Mouse (Mus musculus): ENCODE data around the gene Egln3. TPM values are rescaled to one million over a fixed set of nuclear protein-coding genes. Genes with fewer than 3 reads are reported as not detected.
A peak's percentile ranks its signal among the peaks of the same experiment; 100 is the strongest.

Gene Egln3
- total RNA-seq, 2 experiments from 2014 or later: 1.9 to 3.6 TPM

- peak; percentile 41 for ATAC-seq (ENCODE audit: poor library complexity, severe bottlenecking)
Observed at GRCm38 (mm10) chr12:54202765-54203655, 650 bp downstream of the Egln3 start.

- ATAC-seq (ENCODE audit: poor library complexity, severe bottlenecking): no peak
Observed at GRCm38 (mm10) chr12:54202276-54202675, 1.4 kb downstream of the Egln3 start.

GRCm38 (mm10) chr12:54200856-54201255 lies 2.8 kb downstream of the Egln3 start:
- no peak for ATAC-seq (ENCODE audit: poor library complexity, severe bottlenecking)

- no peak for ATAC-seq (ENCODE audit: poor library complexity, severe bottlenecking)
Observed at GRCm38 (mm10) chr12:54200172-54200571, 3.5 kb downstream of the Egln3 start.

GRCm38 (mm10) chr12:54198282-54198918 lies 5.3 kb downstream of the Egln3 start:
- ATAC-seq (ENCODE audit: poor library complexity, severe bottlenecking): no peak

GRCm38 (mm10) chr12:54197849-54198248 lies 5.8 kb downstream of the Egln3 start:
- no peak for ATAC-seq (ENCODE audit: poor library complexity, severe bottlenecking)

GRCm38 (mm10) chr12:54197301-54197782 lies 6.3 kb downstream of the Egln3 start:
- ATAC-seq (ENCODE audit: poor library complexity, severe bottlenecking): no peak

- ATAC-seq (ENCODE audit: poor library complexity, severe bottlenecking): no peak
Observed at GRCm38 (mm10) chr12:54196881-54197280, 6.8 kb downstream of the Egln3 start.

GRCm38 (mm10) chr12:54194159-54194558 lies 9.5 kb downstream of the Egln3 start:
- no peak for ATAC-seq (ENCODE audit: poor library complexity, severe bottlenecking)

- ATAC-seq (ENCODE audit: poor library complexity, severe bottlenecking): peak; percentile 17
Observed at GRCm38 (mm10) chr12:54192305-54192661, 11.4 kb downstream of the Egln3 start.

GRCm38 (mm10) chr12:54191608-54192304 lies 11.9 kb downstream of the Egln3 start:
- ATAC-seq (ENCODE audit: poor library complexity, severe bottlenecking): peak; percentile 87

GRCm38 (mm10) chr12:54191181-54191580 lies 12.5 kb downstream of the Egln3 start:
- ATAC-seq (ENCODE audit: poor library complexity, severe bottlenecking): peak; percentile 65

- ATAC-seq (ENCODE audit: poor library complexity, severe bottlenecking): no peak
Observed at GRCm38 (mm10) chr12:54187812-54188600, 15.7 kb downstream of the Egln3 start.

GRCm38 (mm10) chr12:54186926-54187623 lies 16.6 kb downstream of the Egln3 start:
- ATAC-seq (ENCODE audit: poor library complexity, severe bottlenecking): no peak

GRCm38 (mm10) chr12:54184264-54184663 lies 19.4 kb downstream of the Egln3 start:
- ATAC-seq (ENCODE audit: poor library complexity, severe bottlenecking): no peak

GRCm38 (mm10) chr12:54178323-54178722 lies 25.3 kb downstream of the Egln3 start:
- no peak for ATAC-seq (ENCODE audit: poor library complexity, severe bottlenecking)

- no peak for ATAC-seq (ENCODE audit: poor library complexity, severe bottlenecking)
Observed at GRCm38 (mm10) chr12:54168786-54169185, 34.9 kb downstream of the Egln3 start.

- ATAC-seq (ENCODE audit: poor library complexity, severe bottlenecking): no peak
Observed at GRCm38 (mm10) chr12:54167737-54168136, 35.9 kb downstream of the Egln3 start.

GRCm38 (mm10) chr12:54164724-54165050 lies 39.0 kb downstream of the Egln3 start:
- ATAC-seq (ENCODE audit: poor library complexity, severe bottlenecking): peak; percentile 87

Data from megakaryocyte, adult 5-6 weeks (primary cell).